Mouse (Mus musculus) retina, embryonic 14.5 days (tissue): ENCODE measurements at regions not wholly inside any gene's neighbourhood (a gene's known extent, or its start where the extent isn't known, plus 50 kb on each side); places are given as distances from the start of the nearest gene placed in this dataset.
A peak's percentile ranks its signal among the peaks of the same experiment; 100 is the strongest.

Experiments used
- DNase-seq: peaks from one replicate; pipeline ENCODE4 v3.0.0-alpha.2; 2015; ENCODE audit warnings: low spot score

DNA sequence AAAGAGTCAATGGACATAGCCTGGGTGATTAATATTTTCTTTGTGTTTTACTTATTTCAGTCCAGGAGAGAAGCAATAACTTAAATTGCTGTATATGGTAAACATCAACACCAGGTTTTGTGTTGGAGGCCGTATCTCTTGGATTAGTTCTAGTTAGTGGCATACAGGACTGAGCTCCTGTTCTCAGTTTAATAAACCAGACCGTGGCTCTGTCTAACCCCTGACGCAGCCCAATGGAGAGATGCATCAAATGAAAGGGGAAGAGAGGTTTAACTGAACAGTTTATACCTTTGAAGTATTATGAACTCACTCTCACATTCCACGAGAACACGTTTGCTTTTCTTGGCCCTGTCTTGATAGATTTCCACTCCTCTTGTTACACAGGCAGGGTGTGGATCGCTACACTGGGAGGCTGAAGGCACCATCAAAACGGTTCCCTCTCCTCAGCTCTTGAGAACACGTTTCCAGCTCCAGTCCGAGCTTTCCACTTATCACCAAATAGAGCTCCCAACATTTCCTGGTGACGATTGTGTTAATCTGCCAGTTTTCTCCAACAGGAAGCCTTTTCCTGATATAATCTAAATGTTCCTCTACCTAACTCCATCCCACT, 54.0 kb upstream of the Cerkl start:
- no peak for DNase-seq

DNA sequence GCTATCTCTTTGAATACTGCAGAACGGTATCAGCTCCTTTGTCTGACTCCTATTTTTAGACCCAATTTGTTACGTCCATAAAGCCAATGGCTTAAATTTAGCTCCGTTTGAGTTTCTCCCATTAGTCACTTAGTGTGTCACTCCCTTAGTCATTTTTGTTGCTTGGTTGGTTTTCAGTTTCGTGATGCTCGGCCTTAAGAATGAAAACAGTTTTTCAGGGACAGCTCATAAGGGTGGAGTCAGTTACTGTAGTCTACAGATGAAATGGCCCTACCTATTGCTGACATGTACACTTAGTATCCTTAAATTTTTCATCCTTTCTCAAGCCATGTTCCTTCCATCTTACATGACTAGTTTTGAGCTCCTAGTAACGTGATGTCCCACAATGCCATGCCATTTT, 54.5 kb upstream of the Cerkl start:
- DNase-seq = no peak

DNA sequence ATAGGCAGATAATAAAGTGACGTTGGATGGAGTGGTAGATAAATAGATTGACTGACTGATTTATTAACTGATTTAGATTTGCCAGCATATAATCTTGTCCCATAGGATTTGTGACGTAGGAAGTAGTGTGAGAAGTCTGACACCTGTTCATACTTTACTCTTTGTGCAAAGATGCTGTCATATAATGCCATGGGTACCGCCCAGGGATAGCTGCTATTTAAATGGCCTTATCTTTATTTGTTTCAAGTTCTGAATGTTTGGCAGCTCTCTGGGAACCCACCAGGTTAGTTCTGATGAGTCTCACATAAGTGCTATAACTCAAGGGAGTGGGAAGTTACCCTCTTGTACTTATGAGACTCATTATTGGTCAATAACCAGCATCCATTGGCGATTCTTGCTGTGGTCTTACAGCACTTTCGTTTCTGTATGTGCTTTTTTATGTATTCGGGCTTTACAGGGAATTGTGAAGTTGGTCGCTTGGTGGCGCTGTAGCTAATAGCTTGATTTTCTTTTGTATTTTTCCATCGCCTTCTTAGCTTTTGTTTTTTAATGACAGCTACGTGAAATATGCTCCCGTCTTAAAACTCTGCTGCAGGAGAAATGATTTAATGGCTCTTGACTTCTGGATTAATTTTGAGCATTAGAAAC, 55.2 kb upstream of the Cerkl start:
- peak; percentile 89 for DNase-seq

DNA sequence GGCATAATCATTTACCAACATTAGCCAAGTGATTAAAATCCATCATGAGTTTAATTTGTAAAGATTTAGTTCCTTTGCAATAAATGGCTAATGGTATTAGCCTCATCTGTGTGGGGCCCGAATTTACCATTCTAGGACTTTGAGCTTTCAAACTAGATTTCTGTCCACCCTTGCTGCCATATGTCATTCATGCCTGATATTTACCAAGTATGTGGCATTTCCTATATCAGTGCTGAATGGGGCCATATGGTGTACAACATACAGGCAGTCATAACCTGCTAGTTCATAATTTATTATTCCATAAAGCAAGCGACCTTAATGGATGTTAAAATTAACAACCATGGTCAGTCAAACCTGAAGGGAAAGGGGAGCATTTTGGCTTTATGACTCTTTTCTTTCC, 55.8 kb upstream of the Cerkl start:
- no peak for DNase-seq

DNA sequence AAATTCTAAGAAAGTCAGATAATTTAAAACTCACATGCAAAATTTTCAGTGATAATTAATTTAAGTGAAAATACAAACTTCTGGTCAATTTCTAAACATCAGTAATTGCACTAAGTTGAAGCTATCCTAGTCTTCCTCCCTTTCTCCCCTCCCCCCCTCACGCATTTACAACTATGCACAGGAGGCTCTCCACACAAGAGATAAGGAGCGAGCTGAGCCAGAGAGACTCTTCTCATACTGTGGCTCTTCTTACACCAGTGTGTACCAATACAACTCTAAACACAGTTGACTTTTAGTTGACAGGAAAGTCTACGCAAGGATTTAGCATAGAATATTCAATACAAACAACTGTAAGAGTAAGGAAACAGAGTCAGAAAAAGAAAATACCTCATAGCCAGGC, 57.1 kb upstream of the Cerkl start:
- DNase-seq = no peak

DNA sequence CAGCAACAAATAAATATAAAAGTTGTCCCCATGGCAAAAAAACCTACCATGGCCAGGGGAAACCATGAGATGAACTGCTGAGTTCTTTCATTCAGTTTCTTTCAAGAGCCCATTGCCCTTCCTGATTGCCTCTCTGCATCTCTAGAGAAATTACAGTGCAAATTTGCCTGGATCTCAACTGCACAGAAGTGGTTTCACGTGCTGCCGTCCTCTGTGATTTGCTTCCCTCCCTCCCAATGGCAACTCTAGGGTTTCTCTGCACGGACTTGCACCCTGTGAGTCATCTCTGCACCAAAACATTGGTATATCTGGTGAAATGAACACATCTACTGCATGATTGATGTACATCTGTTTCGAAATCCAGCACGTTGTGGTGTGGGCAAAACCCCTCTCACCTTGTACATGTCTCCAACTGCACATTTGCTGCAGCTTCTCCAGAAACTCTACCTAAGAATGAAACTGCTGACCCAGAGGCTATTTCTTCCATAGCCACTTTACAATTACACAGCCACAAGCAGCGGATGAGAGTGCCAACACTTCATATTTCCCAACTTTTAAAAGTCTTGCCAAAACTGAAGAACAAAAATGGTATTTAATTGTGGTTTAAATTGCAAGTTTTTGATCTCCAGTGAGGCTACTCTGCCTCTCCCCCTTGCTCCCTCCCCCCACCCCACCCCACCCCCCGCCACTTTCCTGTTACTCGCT, 61.6 kb upstream of the Cerkl start:
- no peak for DNase-seq

DNA sequence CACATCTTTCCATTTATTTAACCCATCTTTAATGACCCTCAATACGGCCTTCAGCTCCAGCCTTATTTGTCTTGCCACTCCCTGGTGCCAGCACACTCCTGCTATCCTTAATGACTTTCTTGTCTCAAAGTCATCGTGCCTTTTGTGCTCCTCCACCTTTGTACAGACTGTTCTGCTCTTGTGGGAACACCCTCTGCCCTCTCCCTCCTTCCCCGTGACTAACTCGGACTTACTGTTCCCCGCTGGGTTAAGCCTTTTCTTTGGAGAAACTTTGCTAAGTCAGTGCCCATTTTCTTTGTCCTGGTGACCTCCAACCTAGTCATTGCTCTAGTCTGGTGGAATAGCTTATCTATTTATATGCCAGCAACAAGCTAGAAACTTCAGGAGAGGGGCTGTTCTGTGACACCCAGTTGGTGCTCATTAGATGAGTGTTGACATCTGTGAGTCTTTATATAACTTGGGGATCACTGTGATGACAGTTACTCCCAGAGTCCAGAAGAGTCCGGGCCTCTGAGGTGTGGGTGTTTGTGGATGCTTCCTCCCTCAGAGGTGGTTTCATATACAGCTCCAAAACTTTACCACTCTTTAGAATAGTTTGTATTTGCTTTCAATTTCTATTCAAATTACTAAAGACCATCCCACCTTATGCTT, 63.3 kb upstream of the Cerkl start:
- no peak for DNase-seq

DNA sequence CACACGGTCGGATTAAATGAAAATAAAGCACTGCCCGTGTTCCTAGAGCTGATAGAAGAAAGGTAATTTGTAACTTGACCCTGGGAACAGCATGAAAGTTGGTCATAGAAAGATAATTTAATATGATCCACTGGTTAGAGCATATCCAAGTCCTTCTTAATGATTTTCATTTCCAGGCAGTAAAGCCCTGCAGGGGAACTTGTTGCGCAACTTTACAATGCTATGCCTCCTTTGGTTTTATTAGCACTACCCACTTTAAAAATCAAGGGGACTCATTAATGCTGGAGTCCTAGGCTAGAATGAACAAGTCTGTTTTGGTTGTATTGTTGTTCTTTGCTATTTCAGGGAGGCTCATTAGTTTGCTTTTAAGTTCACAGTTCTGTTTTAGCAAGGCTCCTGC, 66.9 kb upstream of the Cerkl start:
- DNase-seq = no peak

DNA sequence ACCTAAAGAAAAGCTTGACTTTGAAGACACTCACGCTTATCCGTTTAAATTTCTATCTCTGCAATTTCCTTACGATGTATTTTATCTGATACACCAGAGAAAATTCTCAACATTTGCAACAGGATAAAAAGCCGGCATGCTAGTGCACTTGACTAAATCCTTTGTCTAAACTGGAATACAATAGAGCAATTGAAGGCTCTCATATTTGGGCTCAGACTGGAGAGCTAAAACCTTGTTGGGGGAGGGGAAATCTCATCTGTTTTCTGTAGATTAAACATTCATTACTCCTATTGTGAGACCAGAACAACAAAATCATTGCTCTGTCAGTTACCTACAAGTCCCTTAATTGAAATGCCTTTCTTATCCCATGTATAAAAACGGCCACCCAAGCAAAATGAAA, 70.9 kb upstream of the Cerkl start:
- peak; percentile 72 for DNase-seq

DNA sequence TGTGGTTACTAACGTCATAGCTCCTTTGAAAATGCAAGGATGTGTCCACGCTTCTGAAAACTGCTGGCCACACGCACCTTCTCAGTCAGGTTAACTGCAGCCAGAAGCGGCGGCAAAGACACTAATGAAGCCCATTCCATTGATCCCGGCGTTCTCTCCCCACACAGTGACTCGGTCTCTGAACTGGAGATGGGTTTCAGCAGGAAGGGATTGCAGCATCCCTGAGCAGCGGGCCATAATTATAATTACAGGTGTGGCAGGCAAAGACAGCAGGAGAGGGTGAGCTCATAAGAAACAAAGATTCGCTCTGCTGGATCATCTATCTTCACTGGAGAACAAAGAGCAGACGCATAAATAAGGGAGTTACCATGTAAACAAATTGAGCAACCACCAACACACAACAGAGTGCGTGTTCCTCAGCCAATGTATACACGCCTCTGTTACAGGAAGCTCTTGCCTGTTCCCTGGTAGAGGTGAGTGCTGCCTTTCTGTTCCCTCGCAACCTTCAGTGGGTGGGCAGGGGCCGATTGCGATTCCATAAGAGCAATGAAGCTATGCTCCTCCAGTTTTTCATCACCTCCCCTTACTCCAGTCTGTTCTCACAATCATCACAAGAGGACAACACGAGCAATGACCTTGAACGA, 71.9 kb upstream of the Cerkl start:
- DNase-seq = peak; percentile 16

DNA sequence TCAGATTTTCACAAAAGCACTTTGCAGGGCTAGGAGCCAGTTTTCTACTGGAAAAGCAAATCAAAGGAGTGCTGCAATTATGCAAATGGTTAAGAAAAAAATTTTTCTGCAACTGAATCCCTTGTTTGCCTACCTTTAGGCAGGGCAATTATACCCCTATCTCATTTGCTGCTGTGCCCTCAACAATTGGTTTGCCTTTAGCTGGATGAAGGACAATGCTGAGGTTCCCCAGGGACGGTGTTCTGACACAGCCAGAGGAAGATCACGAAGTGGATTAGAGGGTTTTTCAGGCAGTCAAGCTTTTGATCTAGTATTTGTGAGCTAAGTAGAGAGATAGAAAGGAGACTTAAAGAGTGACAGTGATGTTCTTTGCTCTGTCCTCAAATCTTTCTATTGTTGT, 72.6 kb upstream of the Cerkl start:
- peak; percentile 38 for DNase-seq

DNA sequence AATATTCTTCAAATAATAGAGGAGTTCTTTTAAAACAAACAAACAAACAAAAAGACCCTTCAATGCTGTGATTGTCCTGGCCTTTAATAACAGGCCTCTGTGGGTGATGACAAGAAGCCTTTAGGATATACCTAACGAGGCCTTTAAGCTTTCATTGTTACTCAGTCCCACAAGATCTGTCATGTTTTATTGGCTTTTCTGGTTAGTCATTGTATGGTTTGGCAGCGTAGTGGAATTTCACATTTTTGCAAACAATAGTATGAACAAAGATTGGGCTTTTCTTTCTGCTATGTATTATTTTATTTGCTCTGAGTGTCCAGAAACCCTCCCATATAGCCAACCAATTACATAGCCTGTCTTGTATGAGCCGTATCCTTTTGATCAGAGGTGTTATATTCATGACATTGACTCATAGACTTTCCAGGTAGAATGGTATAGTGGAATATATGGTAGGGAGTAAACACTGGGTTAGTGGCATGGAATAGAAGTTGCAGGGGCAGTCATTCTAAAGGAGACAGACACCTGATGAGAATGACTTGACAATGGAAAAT, 76.1 kb upstream of the Cerkl start:
- no peak for DNase-seq

DNA sequence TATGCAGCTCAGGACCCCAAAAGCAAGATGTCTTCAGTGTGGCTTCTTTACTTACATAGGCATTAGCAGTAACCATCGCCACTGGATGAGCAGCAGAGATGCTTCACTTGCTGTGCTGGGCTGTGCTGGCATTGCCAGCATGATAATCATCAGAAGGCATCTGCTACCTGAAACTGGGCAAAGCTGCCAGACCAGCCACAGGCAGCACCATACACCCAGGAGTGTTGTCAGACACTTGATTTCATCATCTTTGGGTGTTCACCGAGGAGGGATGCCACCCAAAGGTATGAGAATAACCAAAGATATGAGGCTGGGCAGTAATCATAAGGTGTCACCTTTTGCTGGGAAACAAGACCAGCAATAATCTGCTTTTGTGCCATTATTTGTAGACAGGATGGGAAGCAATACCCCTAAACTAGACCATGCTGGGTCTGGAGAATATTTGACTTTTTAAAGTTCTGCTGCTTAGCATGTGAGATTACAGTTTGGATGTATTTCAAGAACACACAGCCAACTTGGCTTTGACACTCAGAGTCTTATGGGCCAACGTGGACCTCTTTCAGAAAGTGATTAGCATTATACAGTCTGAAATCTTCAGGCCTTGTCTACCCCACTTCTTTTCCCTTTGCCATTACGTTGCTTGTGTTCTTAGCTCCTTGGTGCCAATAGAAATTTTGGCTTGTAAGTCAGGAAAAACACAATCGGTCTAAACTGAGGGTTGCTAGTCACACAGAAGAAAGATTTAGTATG, 80.7 kb upstream of the Cerkl start:
- no peak for DNase-seq

DNA sequence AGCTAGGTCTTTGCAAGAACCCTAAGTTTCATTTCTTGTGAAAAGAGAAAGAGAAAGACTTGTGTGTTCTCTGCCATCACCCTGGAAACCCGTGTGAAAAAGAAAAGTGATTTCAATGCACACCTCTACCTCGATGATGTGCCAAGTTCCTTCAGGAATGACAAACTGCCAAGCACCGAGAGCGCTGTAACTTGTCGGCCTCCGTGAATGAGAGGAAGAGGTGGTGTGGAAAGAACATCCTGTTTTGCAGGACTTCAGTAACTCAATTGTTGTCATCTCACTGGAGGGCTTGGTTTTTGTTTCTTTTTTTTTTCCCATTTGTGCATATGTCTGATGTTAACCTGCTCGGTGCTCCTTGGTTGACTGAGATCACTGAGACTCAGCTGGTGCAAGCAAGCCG, 83.8 kb upstream of the Cerkl start:
- DNase-seq = no peak

DNA sequence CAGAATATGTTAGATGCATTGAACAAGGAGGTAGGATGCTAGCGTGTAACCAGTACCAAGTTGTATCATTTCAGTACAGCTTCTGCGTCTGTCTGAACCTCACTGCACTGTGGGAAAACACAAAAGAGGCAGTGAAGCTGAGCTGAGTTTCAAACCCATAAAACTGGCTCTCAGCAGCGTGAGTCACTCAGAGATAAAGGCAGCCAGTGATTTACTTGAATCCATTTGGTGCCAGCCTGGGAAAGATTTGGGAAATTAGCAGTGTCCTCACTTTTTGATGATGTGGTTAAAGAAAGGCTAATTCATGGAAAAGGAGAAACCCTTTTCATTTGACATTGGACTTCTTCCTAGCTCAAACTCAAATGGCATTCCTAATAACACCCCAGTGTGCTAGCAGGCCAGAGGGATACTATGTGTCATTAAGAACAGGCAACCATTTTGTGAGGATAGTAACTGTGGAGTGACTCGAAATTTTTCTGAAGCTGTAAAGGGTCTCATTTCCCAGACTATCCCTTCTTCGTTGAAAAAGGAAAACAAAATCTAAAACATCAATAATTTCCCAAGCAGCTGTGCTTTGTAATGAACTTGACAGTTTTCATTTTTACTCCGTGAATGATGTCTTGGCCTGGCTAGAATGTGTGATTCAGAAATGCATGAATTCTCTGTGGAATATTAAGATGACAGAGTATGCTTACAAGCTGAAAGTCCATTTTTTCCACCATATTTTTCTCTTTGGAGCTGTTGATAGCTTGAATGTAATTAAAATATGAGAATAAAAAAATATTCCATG, 85.8 kb upstream of the Cerkl start:
- DNase-seq = no peak

DNA sequence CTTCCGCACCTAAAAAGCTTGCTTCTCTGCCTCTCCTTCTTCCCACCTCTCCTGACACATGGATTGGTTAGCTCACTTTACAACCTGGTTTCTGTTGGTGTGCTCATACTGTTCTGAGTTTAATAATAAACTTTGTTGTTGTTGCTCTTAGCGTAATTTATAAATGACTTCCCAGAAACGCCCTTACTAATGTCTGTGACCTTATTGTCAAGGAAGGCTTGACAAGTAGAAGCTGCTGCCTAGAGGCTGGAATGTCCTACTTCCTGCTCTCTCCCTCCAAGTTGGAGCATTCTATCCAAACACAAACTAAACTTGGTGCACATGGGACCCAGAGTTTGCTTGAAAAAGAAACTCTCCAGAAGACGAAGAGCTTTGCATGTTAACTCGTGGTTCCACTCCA, 86.9 kb upstream of the Cerkl start:
- DNase-seq = no peak

DNA sequence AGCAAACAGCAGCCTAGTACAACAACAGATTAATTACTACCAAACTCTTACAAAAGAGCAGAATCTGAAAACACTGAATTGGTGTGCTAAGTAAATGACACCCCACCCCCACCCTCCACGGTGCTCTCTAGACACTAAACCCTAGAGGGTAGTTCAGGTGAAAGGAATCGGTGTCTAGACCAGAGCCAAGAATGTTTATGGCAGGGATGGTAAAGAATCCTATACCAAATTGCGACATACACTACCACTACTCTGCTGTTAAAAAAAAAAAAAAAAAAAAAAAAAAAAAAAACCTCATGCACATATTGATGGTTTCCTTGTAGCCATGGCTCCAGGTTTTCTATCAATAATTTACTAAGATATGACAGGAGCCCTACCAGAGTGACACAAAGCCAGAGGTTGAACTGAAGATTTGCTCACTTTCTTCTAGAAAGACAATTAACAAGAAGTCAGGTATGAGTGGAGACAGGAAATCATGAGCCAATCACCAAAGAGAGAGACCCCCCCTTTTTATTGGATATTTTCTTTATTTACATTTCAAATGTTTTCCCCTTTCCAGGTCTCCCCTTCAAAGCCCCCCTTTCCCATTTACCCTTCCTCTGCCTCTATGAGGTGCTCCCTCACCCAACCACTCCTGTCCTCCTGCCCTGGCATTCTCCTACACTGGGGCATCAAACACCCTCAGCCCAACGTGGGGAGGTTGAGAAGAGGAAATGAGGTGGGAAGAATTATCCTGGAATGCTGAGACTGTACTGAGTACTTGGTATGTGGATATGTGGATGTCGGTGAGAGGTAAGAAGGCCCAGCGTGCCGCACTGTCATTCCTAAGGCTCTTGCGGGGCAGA, 87.6 kb upstream of the Cerkl start:
- DNase-seq = no peak

DNA sequence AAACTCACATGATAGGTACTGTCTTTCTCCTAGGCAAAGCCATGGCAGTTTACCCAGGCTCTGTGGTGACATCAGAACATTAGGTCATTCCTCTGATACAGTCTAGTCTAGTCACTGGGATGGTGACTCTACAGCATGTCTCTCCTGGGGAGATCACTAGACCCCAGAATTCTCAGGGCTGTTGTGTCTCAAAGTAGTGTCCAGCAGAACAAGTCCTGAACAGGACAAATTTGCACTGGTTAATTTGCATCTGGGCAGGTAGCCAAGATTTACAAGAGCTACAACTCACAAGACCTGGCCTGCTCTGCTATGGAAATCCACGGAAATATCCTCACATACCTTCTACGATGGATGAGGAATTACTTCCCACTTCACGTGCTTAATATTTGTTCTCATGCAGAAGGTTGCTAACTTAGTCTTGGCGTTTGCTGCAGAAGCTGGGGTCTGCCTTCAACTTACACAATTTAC, 88.2 kb upstream of the Cerkl start:
- DNase-seq = no peak

DNA sequence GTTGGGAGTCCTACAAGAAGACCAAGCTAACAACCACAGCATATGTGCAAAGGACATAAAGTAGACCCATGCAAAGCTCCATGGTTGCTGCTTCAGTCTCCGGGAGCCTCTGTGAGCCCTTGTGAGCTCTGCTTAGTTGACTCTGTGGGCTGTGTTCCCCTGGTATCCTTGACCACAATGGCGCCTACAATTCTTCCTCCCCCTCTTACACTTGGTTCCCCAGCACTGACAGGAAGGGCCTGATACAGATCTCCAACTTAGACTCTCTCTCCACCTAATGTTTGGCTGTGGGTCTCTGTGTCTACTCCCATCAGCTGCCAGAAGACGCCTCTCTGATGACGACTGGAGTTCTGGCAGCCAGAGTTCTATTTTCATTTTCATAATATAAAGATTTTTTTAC, 88.9 kb upstream of the Itprid2 start:
- no peak for DNase-seq

DNA sequence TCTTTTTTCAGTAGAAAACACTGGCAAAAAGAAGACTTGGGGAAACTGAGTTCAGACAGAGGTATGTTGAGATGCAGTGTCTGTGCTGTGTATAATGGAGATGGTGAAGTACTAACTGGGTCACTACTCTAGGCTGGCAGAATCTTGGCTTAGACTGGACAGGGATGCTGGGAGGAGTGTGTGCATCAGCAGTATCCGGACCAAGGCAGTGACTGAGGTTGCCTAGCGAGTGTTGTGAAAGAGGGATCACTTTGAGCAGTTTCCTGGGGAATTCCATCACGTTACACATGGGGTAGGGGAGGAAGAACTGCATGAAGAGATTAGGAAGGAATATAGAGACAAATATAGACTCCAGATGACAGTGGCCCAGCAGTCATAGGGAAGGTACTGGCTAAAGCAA, 87.9 kb upstream of the Itprid2 start:
- DNase-seq = no peak
